Mouse (Mus musculus) monocyte, adult 2 months (primary cell): ENCODE measurements around the gene Arl3.
A peak's percentile ranks its signal among the peaks of the same experiment; 100 is the strongest.

Experiments used
- DNase-seq, 2 experiments: peaks; one replicate each; pipeline ENCODE4 v3.0.0; 2022; ENCODE audit warnings: low spot score in 2 of 2, low read depth in 1 of 2

Gene Arl3

GRCm38 (mm10) chr19:46572951-46573937 is at the start of gene Arl3, which contains the start of gene Sfxn2:
Arl3 (minus strand) TSS chr19:46573198.
Sfxn2 (plus strand) TSS chr19:46573365.
- DNase-seq: peak; percentile 88 to 92

DNA sequence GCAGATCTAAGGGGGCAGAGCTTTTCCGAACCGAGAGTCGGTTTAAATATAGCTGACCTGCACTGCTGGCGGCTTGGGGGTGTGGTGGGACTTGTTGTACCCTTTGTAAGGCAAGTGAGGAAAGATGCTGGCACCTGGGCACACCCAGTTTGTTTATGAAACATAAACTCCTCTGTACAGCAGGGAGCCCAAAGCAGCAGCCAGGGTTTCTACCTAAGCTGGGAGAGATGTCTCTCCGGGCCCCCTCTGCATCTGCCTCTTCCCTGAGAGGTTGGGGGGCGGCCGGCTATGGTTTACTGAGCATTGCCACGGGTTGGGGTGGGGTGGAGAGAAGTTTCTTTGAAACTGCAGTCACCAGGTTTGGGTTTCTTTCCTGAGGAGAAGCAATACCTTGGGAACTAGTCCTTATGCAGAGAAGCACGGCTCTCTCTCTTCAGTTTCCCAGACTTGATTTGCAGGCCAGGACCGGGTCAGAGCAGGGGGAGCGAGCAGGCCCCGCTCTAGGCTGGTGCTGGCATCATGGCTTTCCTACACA is 49.7 kb upstream of the Arl3 start:
- DNase-seq: no peak

DNA sequence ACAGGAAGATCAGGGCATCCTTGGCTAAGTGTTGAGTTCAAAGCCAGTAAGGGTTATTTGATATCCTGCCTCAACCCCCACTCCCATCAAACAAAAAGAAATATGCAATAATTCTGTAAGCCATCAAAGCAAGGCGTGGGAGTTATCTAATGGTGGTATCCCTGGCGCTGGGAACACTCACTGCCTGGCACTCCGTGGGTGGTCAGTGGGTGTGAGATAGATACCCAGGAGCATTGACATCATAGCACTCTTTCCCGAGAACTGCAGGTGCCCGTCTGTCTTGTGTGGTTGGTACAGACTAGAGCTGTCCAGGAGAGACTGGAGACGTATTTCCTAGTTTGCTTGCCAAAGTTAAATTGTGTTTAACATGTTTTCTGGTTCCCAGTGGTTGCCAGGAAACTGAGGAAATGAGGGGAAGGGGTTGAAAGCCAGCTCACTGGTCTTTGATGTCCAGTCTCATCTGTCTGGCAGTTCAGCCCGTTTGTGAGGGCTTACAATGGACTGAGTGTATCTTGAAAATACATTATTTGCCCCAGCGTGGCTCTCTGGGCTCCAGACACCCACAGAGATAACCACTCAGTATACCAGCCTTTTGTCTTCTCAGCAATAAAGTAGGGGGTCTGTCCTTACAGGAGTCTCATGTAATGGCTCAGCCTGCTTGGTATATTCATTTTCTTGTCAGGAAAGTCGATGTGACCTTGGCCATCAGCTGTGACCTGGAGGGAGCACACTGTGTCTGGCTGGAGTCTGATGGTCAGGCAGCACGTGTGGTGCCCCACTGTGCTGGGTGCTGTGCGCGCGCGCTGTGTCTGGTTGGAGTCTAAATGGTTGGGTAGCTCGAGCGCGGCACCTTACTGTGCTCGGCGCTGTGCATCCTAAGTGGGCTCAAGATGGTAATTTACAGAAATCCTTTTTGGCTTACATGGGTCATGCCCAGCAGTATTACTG is 48.5 kb upstream of the Arl3 start:
- no peak for DNase-seq

- no peak for DNase-seq
These were observed 47.2 kb upstream of the Arl3 start for GRCm38 (mm10) chr19:46620016-46620808.

GRCm38 (mm10) chr19:46619518-46619917 is 46.5 kb upstream of the Arl3 start:
- DNase-seq: no peak

DNA sequence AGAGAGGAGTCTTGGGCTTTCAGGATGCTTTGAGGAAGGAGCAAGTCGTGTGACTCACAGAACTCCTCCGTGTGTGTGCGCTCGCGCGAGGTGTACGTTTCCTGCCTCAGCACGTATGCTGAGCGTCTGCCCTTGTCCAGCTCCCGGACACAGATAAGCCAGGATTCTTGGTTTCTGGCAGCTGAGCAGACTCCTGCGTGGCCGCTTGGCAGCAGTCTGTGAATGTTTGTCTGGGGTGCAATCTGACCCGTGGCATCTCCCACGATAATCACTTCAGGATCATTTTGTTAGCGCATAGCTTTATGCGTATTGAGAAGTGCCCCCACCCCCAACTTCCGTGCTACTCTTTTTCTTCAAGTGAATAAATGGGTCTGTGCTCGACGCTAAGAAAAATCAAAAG is 46.0 kb upstream of the Arl3 start:
- no peak for DNase-seq

- peak; percentile 50 to 52 for DNase-seq
These were observed 45.3 kb upstream of the Arl3 start for GRCm38 (mm10) chr19:46618322-46618721.

- no peak for DNase-seq
These were observed 44.4 kb upstream of the Arl3 start for GRCm38 (mm10) chr19:46617361-46617760.

- no peak for DNase-seq
These were observed 43.4 kb upstream of the Arl3 start for GRCm38 (mm10) chr19:46616378-46616777.

DNA sequence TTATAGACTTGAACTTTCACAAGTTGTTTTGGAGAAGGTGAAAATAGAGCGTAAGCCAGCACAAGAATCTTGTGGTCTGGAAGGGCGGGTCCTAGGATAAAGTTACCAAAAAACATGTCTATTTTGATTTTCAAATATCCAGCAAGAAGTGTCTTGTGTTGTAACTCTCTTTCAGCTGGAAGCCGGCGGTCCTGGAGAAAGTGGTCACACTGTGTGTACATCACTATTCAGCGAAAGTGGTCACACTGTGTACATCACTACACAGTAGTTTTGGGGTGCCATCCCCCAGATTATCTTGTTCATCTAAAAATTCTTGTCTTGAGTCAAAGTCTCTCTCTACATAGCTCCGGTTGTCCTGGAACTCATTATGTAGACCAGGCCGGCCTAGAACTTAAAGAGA is 35.2 kb upstream of the Arl3 start:
- no peak for DNase-seq

- no peak for DNase-seq
These were observed 34.4 kb upstream of the Arl3 start for GRCm38 (mm10) chr19:46607424-46607823.

GRCm38 (mm10) chr19:46606718-46607117 is 33.7 kb upstream of the Arl3 start:
- no peak for DNase-seq

GRCm38 (mm10) chr19:46602406-46602805 is 29.4 kb upstream of the Arl3 start:
- DNase-seq: no peak

- DNase-seq: no peak
These were observed 28.5 kb upstream of the Arl3 start for GRCm38 (mm10) chr19:46601491-46601890.

DNA sequence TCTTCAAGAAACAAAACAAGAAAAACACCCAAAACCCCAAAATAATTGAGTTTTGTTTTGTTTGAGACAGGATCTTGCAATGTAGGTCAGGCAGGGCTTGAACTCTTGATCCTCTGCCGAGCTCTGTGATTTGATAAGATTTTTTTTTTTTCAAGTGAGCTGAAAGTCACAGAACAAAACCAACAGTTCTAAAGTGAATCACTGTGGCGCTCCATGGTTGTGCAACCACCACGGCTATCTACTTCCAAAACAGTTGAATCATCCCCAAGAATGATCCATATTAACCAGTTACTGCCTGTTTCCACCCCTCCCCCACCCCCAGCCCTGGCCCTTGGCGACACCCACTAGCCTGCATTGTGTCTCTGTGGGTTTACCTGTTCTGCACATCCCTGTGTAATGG is 27.4 kb upstream of the Arl3 start:
- DNase-seq: no peak

- no peak for DNase-seq
These were observed 26.6 kb upstream of the Arl3 start for GRCm38 (mm10) chr19:46599375-46600256.

DNA sequence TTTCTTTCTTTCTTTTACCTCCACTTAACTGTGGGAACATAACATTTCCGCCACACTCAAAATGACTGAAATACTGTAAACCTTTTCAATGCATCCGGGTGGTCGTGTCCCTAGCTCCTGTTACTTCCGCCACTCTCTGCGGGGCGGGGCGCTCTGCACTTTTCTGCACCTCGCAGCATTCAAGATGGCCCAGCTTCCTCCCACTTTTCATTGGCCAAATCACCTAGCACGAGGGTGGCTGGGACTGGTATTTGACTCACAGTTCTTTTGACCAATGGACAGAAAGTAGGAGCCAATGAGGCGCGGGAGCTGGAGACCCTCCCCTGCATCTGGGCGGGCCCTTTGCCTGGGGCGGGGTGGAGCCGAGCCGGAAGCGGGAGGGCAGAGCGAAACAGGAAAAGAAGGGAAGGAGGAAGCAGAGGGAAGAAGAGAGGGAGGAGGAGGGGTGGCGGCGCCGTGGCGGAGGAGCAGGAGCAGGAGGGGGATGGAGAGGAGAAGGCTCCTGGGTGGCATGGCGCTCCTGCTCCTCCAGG is 25.8 kb upstream of the Arl3 start, which contains the start of gene Wbp1l:
Gene Wbp1l (plus strand): TSS at position 365 of the 533 bp plus-strand sequence.
- peak; percentile 94 to 99 for DNase-seq

DNA sequence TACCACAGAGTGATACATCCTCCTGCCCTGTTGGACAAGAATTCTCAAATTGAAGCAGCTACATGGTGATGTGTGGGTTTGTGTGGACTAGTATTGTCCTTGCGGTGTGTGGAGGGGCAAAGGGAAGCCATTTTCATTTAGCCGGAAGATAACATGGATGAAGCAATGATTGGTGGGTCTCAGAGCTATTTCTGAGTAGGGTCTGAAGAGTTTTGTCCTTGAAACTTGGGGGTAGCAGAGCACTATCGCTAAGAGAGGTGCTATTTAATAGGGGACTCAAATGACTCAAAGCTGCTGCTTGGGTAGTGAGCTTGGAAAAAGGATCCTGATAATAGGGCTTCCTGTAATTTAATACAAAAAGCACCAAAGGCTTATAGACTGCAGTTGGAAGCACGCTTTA is 25.2 kb upstream of the Arl3 start:
- no peak for DNase-seq

DNA sequence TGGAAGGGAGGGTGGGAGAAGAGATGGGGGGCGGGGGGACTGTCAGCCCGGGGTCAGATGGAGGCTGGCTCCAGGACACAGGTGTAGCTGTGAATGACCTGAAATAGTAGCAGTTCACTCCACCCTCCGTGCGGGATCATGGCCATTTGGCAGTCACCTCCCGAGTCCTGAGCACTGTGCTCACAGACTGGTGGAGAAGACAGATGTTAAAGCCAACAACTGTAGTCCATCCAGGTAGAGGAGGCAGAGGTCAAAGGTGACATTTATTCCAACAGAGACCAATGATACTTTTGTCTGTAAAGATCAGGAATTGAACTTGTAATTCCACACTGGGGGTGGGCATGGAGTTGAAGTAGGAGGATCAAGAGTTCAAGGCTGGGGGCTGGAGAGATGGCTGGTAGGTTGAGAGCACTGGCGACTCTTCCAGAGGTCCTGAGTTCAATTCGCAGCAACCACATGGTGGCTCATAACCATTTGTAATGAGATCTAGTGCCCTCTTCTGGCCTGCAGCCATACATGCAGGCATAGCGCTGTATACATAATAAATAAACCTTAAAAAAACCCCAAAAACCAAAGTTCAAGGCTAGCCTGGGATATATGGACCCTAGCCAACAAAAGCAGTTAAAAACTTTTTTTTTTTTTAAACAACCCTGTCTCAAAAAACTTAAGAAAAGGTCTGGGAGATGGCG is 19.9 kb upstream of the Arl3 start:
- no peak for DNase-seq
